Mouse (Mus musculus): Measurements from ENCODE around the gene Actrt2.

- TF ChIP-seq POLR2A (IDR thresholded peaks at IDR 0.05; ENCODE audit: borderline replicate concordance, control insufficient read depth, low read depth, low read length) = no peak
- no peak for TF ChIP-seq CTCF (IDR thresholded peaks at IDR 0.05; ENCODE audit: control insufficient read depth, insufficient read depth, low read length)
Measured at GRCm38 (mm10) chr4:154696146-154696545, 28.5 kb upstream of the Actrt2 start.
